Mouse (Mus musculus) lung, embryonic 14.5 days (tissue): ENCODE data around the gene Abca13. TPM values are rescaled to one million over a fixed set of nuclear protein-coding genes. Genes with fewer than 3 reads are reported as not detected.

Experiments used
- ATAC-seq: fragments of 200-750 bp; cut with Nextera tagmentation; 2 replicates; pipeline ENCODE4 v1.8.0; 2017; ENCODE audit warnings: mild to moderate bottlenecking, moderate TSS enrichment, moderate library complexity; ENCODE audit not compliant: insufficient read depth
- DNase-seq: peaks from one replicate; pipeline ENCODE4 v3.0.0-alpha.2; 2015
- H3K27ac ChIP-seq: fragments of 300-500 bp; sonication (generic); 2 replicates; pipeline ENCODE4 v1.5.1; 2014; ENCODE audit warnings: low read depth, mild to moderate bottlenecking, moderate library complexity
- H3K27me3 ChIP-seq: fragments of 300-500 bp; sonication (generic); 2 replicates; pipeline ENCODE4 v1.6.1; 2014; ENCODE audit warnings: low read length, control low read depth; ENCODE audit not compliant: insufficient read depth
- H3K36me3 ChIP-seq: fragments of 300-500 bp; sonication (generic); 2 replicates; pipeline ENCODE4 v1.6.1; 2014; ENCODE audit warnings: control low read depth; ENCODE audit not compliant: insufficient read depth
- H3K4me1 ChIP-seq: fragments of 300-500 bp; sonication (generic); 2 replicates; pipeline ENCODE4 v1.6.1; 2014; ENCODE audit warnings: antibody characterized with exemption, control low read depth; ENCODE audit not compliant: insufficient read depth
- H3K4me2 ChIP-seq: fragments of 300-500 bp; sonication (generic); 2 replicates; pipeline ENCODE4 v1.6.1; 2014; ENCODE audit warnings: mild to moderate bottlenecking
- H3K4me3 ChIP-seq: fragments of 300-500 bp; sonication (generic); 2 replicates; pipeline ENCODE4 v1.5.1; 2014; ENCODE audit warnings: low read depth, low read length
- H3K9ac ChIP-seq: fragments of 300-500 bp; sonication (generic); 2 replicates; pipeline ENCODE4 v1.6.1; 2014
- H3K9me3 ChIP-seq: fragments of 300-500 bp; sonication (generic); 2 replicates; pipeline ENCODE4 v1.6.1; 2016; ENCODE audit warnings: low read depth, low read length, control low read depth
- CTCF ChIP-seq: IDR thresholded peaks from 2 replicates; pipeline ENCODE4 v1.5.1; 2016; ENCODE audit warnings: antibody characterized with exemption, low read depth
- WGBS: fragments of 180-500 bp; shearing (Covaris S2); extraction: QIAGEN DNeasy Blood & Tissue Kit; methylation state at CpG from one replicate; pipeline ENCODE4 v1.1.7; 2014; 5-methylcytosine and 5-hydroxymethylcytosine counted together
- polyA plus RNA-seq: library from polyadenylated mRNA; unstranded; fragments of >200 nt; fragmentation: Nextera tagmentation; extraction: Ambion mirVana; gene quantifications from 2 replicates; pipeline ENCODE4 v1.2.1, GENCODE M21; 2014

Abca13 gene
- polyA plus RNA-seq, 1 experiment from 2014 or later: 0.08 TPM

- Histone ChIP-seq H3K4me3 (no peak overlapping the region), H3K36me3 (no peaks in the 10 kb centered on the region), H3K4me1 (no peaks in the 10 kb centered on the region), H3K27me3 (no peaks in the 10 kb centered on the region), H3K27ac (no peak overlapping the region), H3K4me2 (no peak overlapping the region), H3K9ac (no peak overlapping the region), H3K9me3 (no peaks in the 10 kb centered on the region)
- ATAC-seq (no peak), DNase-seq (no peak)
- WGBS: 68% methylated on average over 6 of the region's 6 CpGs
- TF ChIP-seq CTCF: no peak
These were observed 378.6 kb downstream of the Abca13 start for GRCm38 (mm10) chr11:9570319-9570718.

- no peak for TF ChIP-seq CTCF
- DNase-seq (no peak), ATAC-seq (no peak)
- Histone ChIP-seq H3K4me3 (no peak overlapping the region), H3K27ac (no peak overlapping the region), H3K9me3 (no peaks in the 10 kb centered on the region), H3K36me3 (no peaks in the 10 kb centered on the region), H3K4me1 (no peaks in the 10 kb centered on the region), H3K27me3 (no peaks in the 10 kb centered on the region), H3K9ac (no peak overlapping the region), H3K4me2 (no peak overlapping the region)
- 89% methylated on average over 4 of the region's 4 CpGs for WGBS
These were observed 383.2 kb downstream of the Abca13 start for GRCm38 (mm10) chr11:9574894-9575293.

GRCm38 (mm10) chr11:9591757-9592316, 400.1 kb downstream of the Abca13 start:
- Histone ChIP-seq H3K9me3 (no peaks in the 10 kb centered on the region), H3K36me3 (no peaks in the 10 kb centered on the region), H3K27me3 (no peaks in the 10 kb centered on the region), H3K9ac (no peak overlapping the region), H3K4me1 (peaks cover 3% of the 10 kb centered on the region; the same call in 1 of the 2 replicates), H3K27ac (no peak overlapping the region), H3K4me3 (no peak overlapping the region), H3K4me2 (no peak overlapping the region)
- TF ChIP-seq CTCF: no peak
- WGBS: 69% methylated on average over 1 of the region's 1 CpGs
- ATAC-seq (no peak), DNase-seq (no peak)

GRCm38 (mm10) chr11:9597299-9597698, 405.6 kb downstream of the Abca13 start:
- no peak overlapping the region for H3K4me2 ChIP-seq
- peak; percentile 93 for DNase-seq
- peak; percentile 93 for ATAC-seq
- H3K27me3 ChIP-seq: no peaks in the 10 kb centered on the region
- H3K9me3 ChIP-seq: no peaks in the 10 kb centered on the region
- no peak overlapping the region for H3K4me3 ChIP-seq
- H3K27ac ChIP-seq: no peak overlapping the region
- H3K36me3 ChIP-seq: no peaks in the 10 kb centered on the region
- H3K4me1 ChIP-seq: peaks cover 8% of the 10 kb centered on the region; the same call in 1 of the 2 replicates
- H3K9ac ChIP-seq: no peak overlapping the region
- 33% methylated on average over 2 of the region's 2 CpGs for WGBS
- no peak for TF ChIP-seq CTCF

GRCm38 (mm10) chr11:9601096-9601495, 409.4 kb downstream of the Abca13 start:
- WGBS: 88% methylated on average over 3 of the region's 3 CpGs
- H3K9me3 ChIP-seq: no peaks in the 10 kb centered on the region
- DNase-seq: no peak
- TF ChIP-seq CTCF: no peak
- no peak overlapping the region for H3K27ac ChIP-seq
- no peaks in the 10 kb centered on the region for H3K27me3 ChIP-seq
- peaks cover 8% of the 10 kb centered on the region; the same call in 1 of the 2 replicates for H3K4me1 ChIP-seq
- no peaks in the 10 kb centered on the region for H3K36me3 ChIP-seq
- no peak for ATAC-seq
- H3K9ac ChIP-seq: no peak overlapping the region
- H3K4me3 ChIP-seq: no peak overlapping the region
- no peak overlapping the region for H3K4me2 ChIP-seq

GRCm38 (mm10) chr11:9602137-9602536, 410.4 kb downstream of the Abca13 start:
- H3K9me3 ChIP-seq: no peaks in the 10 kb centered on the region
- H3K27ac ChIP-seq: no peak overlapping the region
- WGBS: 76% methylated on average over 4 of the region's 4 CpGs
- no peak for TF ChIP-seq CTCF
- no peaks in the 10 kb centered on the region for H3K27me3 ChIP-seq
- H3K4me1 ChIP-seq: 0 out of 2 replicates have a peak, but pooled peaks cover 5% of the 10 kb centered on the region
- no peak overlapping the region for H3K9ac ChIP-seq
- no peak overlapping the region for H3K4me2 ChIP-seq
- H3K36me3 ChIP-seq: no peaks in the 10 kb centered on the region
- ATAC-seq: no peak
- no peak overlapping the region for H3K4me3 ChIP-seq
- DNase-seq: no peak

GRCm38 (mm10) chr11:9608249-9608648, 416.5 kb downstream of the Abca13 start:
- H3K4me3 ChIP-seq: no peak overlapping the region
- H3K4me1 ChIP-seq: 0 out of 2 replicates have a peak, but pooled peaks cover 4% of the 10 kb centered on the region
- no peaks in the 10 kb centered on the region for H3K27me3 ChIP-seq
- H3K4me2 ChIP-seq: no peak overlapping the region
- H3K27ac ChIP-seq: no peak overlapping the region
- H3K9ac ChIP-seq: no peak overlapping the region
- H3K9me3 ChIP-seq: no peaks in the 10 kb centered on the region
- DNase-seq: no peak
- no peaks in the 10 kb centered on the region for H3K36me3 ChIP-seq
- no peak for TF ChIP-seq CTCF
- ATAC-seq: no peak
